ENCODE assay signal across 10 mouse cellular contexts in genomic region chr11:23140429-23141099, GRCm38 (mm10).
A peak's percentile ranks its signal among the peaks of the same experiment; 100 is the strongest.
DNase-seq lines count a peak whose midpoint lies in the region; ATAC-seq and TF ChIP-seq lines count a peak whose summit lies in the region.
"Had no signal": no experiment of that assay in that cellular context is flagged by ENCODE, and none has a peak within 500 bp of the region (broad histone marks: within the 10 kb centered on the region; RNA-seq: fewer than 3 reads in every experiment).

No protein-coding gene starts in this region.

- peak overlapping the region; percentile 27 for H3K4me2 ChIP-seq in forebrain, embryonic 13.5 days
- no peak overlapping the region for H3K4me2 ChIP-seq in midbrain, embryonic 14.5 days (ENCODE audit: low read length)
- H3K4me2 ChIP-seq: embryonic facial prominence, embryonic 12.5 days had no signal

- no peak overlapping the region for H3K9ac ChIP-seq in heart, adult 2 months (ENCODE audit: low read depth, low read length)
- H3K9ac ChIP-seq in forebrain, embryonic 13.5 days = no peak overlapping the region
- H3K9ac ChIP-seq in midbrain, embryonic 14.5 days (replicated peaks; ENCODE audit: low read length) = no peak overlapping the region
- H3K9ac ChIP-seq: embryonic facial prominence, embryonic 12.5 days had no signal

- TF ChIP-seq EP300 in heart, adult 2 months (IDR thresholded peaks at IDR 0.05; ENCODE audit: insufficient read depth, low read depth, low read length) = no peak

- peak; percentile 95 for ATAC-seq in forebrain, embryonic 13.5 days
- peak; percentile 76 for ATAC-seq in midbrain, embryonic 14.5 days (ENCODE audit: low FRiP score, low TSS enrichment)

- no peak for TF ChIP-seq POLR2A in heart, adult 2 months (IDR thresholded peaks at IDR 0.05; ENCODE audit: insufficient read depth, low read depth, low read length)
- no peak for TF ChIP-seq POLR2A in cerebellum, adult 2 months (IDR thresholded peaks at IDR 0.05; ENCODE audit: borderline replicate concordance, insufficient read depth, low read length)

- no peak overlapping the region for H3K4me3 ChIP-seq in heart, adult 2 months
- H3K4me3 ChIP-seq in heart, embryonic 10.5 days = no peak overlapping the region
- H3K4me3 ChIP-seq in forebrain, embryonic 13.5 days = no peak overlapping the region
- no peak overlapping the region for H3K4me3 ChIP-seq in midbrain, embryonic 14.5 days (replicated peaks; ENCODE audit: low read depth, low read length)
- H3K4me3 ChIP-seq in cerebellum, adult 2 months (replicated peaks; ENCODE audit: insufficient read depth, low read depth, low read length) = no peak overlapping the region
- H3K4me3 ChIP-seq: embryonic facial prominence, embryonic 12.5 days had no signal

- 51% methylated on average over 6 of the region's 6 CpGs for WGBS in heart, adult 2 months
- WGBS in heart, embryonic 10.5 days = 74% methylated on average over 6 of the region's 6 CpGs
- WGBS in forebrain, embryonic 13.5 days = 11% methylated on average over 6 of the region's 6 CpGs
- WGBS in midbrain, embryonic 14.5 days = 24% methylated on average over 6 of the region's 6 CpGs
- WGBS in cerebellum, adult 2 months = 19% methylated on average over 6 of the region's 6 CpGs

- intact Hi-C loops in heart, adult 2 months (cut with DNase I) = loop anchor here (10.0 kb wide), 1 partner anchor 506 kb away; no protein-coding TSS in a partner anchor

- H3K9me3 ChIP-seq in heart, embryonic 10.5 days = no peaks in the 10 kb centered on the region
- no peaks in the 10 kb centered on the region for H3K9me3 ChIP-seq in forebrain, embryonic 13.5 days (replicated peaks)
- H3K9me3 ChIP-seq in midbrain, embryonic 14.5 days (ENCODE audit: control insufficient read depth, low read length) = no peaks in the 10 kb centered on the region
- H3K9me3 ChIP-seq: embryonic facial prominence, embryonic 12.5 days had no signal

- H3K79me2 ChIP-seq in heart, adult 2 months (replicated peaks; ENCODE audit: control insufficient read depth, insufficient read depth, low read length) = no peaks in the 10 kb centered on the region

- H3K27me3 ChIP-seq in heart, adult 2 months (ENCODE audit: control insufficient read depth, insufficient read depth, low read length) = no peaks in the 10 kb centered on the region
- H3K27me3 ChIP-seq in heart, embryonic 10.5 days (ENCODE audit: insufficient read depth, poor library complexity, severe bottlenecking) = no peaks in the 10 kb centered on the region
- H3K27me3 ChIP-seq in forebrain, embryonic 13.5 days = peaks cover 12% of the 10 kb centered on the region
- H3K27me3 ChIP-seq in midbrain, embryonic 14.5 days (ENCODE audit: control insufficient read depth, insufficient read depth, low read length) = no peaks in the 10 kb centered on the region
- H3K27me3 ChIP-seq in cerebellum, adult 2 months (ENCODE audit: control insufficient read depth, insufficient read depth, low read length) = no peaks in the 10 kb centered on the region; the same call in 1 of the 2 replicates
- H3K27me3 ChIP-seq: embryonic facial prominence, embryonic 12.5 days had no signal

- H3K36me3 ChIP-seq in heart, adult 2 months (ENCODE audit: control insufficient read depth, insufficient read depth, low read length) = peaks cover 2% of the 10 kb centered on the region; the same call in 1 of the 2 replicates
- H3K36me3 ChIP-seq in heart, embryonic 10.5 days = no peaks in the 10 kb centered on the region
- no peaks in the 10 kb centered on the region for H3K36me3 ChIP-seq in forebrain, embryonic 13.5 days (ENCODE audit: poor library complexity, severe bottlenecking)
- no peaks in the 10 kb centered on the region for H3K36me3 ChIP-seq in midbrain, embryonic 14.5 days (ENCODE audit: control insufficient read depth, insufficient read depth, low read length)
- H3K36me3 ChIP-seq: embryonic facial prominence, embryonic 12.5 days had no signal

- no peak for TF ChIP-seq CTCF in heart, adult 2 months (IDR thresholded peaks at IDR 0.05)
- TF ChIP-seq CTCF in cerebellum, adult 2 months (IDR thresholded peaks at IDR 0.05; ENCODE audit: borderline replicate concordance, insufficient read depth, low read depth, low read length) = no peak

- DNase-seq in heart, adult 2 months = peak in 1 of 2 experiments; percentile 9
- no peak for DNase-seq in heart, embryonic 10.5 days (ENCODE audit: low spot score)
- peak; percentile 95 for DNase-seq in adipocyte (ENCODE audit: low spot score)
- DNase-seq in midbrain, embryonic 14.5 days = peak; percentile 81
- no peak for DNase-seq in natural killer cell, adult 2 months (ENCODE audit: low spot score in 2 of 2)
- no peak for DNase-seq in cerebellum, adult 2 months
- DNase-seq in thymus, postnatal 10 days (ENCODE audit: low spot score in 2 of 2) = no peak

- H3K4me1 ChIP-seq in heart, adult 2 months (ENCODE audit: control insufficient read depth, insufficient read depth, low read length) = peaks cover 4% of the 10 kb centered on the region
- H3K4me1 ChIP-seq in heart, embryonic 10.5 days = no peaks in the 10 kb centered on the region
- H3K4me1 ChIP-seq in forebrain, embryonic 13.5 days = peaks cover 18% of the 10 kb centered on the region
- 0 out of 2 replicates have a peak, but pooled peaks cover 6% of the 10 kb centered on the region for H3K4me1 ChIP-seq in midbrain, embryonic 14.5 days (ENCODE audit: control insufficient read depth, insufficient read depth, low read length)
- no peaks in the 10 kb centered on the region for H3K4me1 ChIP-seq in cerebellum, adult 2 months (ENCODE audit: control insufficient read depth, insufficient read depth, low read length)

- H3K27ac ChIP-seq in heart, adult 2 months = peak overlapping the region; percentile 34; the same call in 1 of the 2 replicates
- H3K27ac ChIP-seq in heart, embryonic 10.5 days = no peak overlapping the region
- H3K27ac ChIP-seq in forebrain, embryonic 13.5 days = peak overlapping the region; percentile 75
- H3K27ac ChIP-seq in midbrain, embryonic 14.5 days (replicated peaks; ENCODE audit: low read depth, low read length) = no peak overlapping the region
- H3K27ac ChIP-seq in cerebellum, adult 2 months (ENCODE audit: insufficient read depth, low read length) = no peak overlapping the region
- H3K27ac ChIP-seq: embryonic facial prominence, embryonic 12.5 days; macrophage had no signal

Comparison
In these comparisons a context has a peak if more than half of its experiments do, and no peak if none do; other contexts are left out.
1. H3K27ac ChIP-seq: peak in heart, adult 2 months (single experiment) and forebrain, embryonic 13.5 days (single experiment); none in heart, embryonic 10.5 days (single experiment), midbrain, embryonic 14.5 days (single experiment) and cerebellum, adult 2 months (single experiment).
2. DNase-seq: peak in adipocyte (single experiment) and midbrain, embryonic 14.5 days (single experiment); none in heart, embryonic 10.5 days (single experiment), natural killer cell, adult 2 months (0 of 2), cerebellum, adult 2 months (0 of 2) and thymus, postnatal 10 days (0 of 2).